Mouse (Mus musculus) mouse trophoblast stem cell (cell line): ENCODE data around the gene Gm49776.
"Not testable (repeated sequence)": the region's sequence is repeated elsewhere in the genome, so short reads cannot be mapped to it uniquely, and the experiment has no call there.

Source experiments
- in situ Hi-C, 2 experiments: fragments of 300-500 bp; cut with MseI, MboI; formaldehyde crosslinking; loops; 2 replicates in 1 of 2; 3 replicates in 1 of 2; pipeline ENCODE4 v1.15.1; 2025

The Gm49776 gene

DNA sequence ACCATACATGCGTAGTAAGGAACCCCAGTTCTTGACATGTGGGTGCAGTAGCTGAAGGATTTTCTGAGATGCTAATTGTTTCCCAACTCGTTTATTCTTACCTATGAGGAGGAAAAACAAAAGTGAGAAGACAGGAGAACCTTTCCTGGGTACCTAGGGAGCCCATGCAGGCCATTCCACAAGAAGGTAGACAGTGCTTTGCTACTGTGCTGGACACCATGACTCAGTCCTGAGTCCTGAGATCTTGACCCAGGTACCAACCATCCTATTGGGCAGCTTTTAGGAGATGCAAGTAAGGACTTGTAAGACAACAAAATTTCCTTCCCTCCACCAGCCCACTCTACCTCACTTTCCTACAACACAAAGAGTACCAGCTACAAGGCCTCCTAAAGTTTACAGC, at the start of gene Gm49776:
Gene Gm49776 (minus strand): TSS at position 101 of the 400 bp plus-strand sequence.
- in situ Hi-C loops, result no loop called here

DNA sequence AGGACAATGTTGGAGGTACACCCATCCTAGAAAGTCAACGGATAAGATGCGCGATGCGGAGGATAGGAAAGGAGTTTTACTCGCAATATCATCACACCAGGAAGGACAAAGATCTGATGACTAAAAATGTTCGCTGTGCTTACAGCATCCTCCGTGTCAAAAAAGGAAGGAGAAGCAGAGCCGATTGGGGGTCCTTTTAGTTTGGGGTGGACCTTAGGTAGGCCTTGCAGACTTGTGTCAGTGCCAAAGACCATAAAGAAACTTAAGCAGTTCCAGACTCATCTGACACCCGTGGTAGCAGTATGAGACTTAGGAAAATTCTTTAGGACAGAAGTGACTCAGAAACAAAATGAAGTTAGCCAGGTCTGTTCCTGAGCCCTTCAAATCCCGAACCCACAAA, 31.5 kb upstream of the Gm49776 start:
- in situ Hi-C loops, result not testable (repeated sequence)

DNA sequence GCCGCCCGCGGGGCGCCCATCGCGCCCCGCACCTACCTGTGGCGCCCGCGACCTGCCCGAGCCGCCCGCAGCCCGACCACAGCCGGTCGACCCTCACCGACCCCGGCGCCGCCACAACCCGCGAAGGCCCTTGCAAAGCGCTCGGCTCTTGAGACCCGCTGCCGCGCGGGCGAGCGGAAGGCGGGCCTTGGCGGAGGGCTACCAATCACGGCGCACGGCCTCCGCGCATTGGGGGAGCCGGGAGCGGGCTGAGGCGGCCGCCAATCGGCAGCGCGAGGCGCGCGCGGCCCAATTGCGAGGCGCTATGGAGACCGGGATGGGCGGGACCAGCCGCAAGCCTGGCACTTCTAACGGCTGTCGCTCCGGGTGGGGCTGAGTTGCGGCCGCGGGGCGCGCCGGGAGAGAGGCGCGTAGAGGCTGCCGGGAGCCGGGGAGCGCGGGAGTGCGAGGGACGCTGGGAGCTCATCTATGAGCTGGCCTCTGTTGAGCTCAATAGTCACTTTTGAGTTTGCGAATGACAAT, 31.0 kb upstream of the Gm49776 start, which contains the start of gene Dgcr8:
Gene Dgcr8 (minus strand): TSS at position 180 of the 522 bp plus-strand sequence.
- in situ Hi-C loops, result no loop called here

DNA sequence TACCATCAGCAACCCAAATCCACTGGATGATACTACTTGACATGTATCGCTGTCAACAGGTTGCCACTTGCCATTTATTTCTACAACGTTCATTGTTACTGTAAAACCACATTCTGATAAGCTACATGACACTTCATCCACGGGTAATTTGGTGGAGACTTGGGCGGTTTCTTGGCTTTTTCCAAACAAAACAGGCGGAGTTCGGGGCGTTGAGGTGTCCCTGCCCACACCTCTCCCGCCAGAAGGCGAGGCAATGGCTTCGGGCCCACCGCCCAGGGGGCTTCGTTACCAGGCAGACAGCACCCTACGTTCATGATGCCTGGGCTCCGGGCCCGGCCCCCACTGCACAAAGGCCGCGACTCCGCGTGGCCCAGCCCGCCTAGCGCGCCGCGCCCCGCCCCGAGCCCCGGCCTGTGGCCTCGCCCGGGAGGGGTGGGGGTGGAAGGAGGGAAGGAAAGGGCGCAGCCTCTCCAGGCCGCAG, 30.5 kb upstream of the Gm49776 start:
- in situ Hi-C loops, result no loop called here

DNA sequence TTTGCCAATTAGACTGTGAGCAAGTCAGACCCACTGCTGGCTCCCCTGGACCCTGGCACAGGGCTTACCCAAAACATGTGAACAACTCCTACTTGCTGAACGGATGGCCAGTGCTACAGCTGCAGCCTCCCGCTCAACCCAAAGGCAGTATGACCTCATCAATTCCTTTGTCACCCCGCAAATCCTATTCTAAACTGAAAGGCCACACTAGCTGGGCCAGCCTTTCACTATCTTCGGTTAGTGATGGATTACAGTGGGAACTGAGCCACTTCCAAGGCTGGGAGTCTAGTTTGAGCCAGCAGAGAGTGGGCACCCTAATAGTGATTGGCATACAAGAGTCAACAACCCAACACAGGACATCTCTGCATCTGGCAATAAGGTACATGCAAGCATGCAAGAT, 30.0 kb upstream of the Gm49776 start:
- in situ Hi-C loops, result no loop called here

DNA sequence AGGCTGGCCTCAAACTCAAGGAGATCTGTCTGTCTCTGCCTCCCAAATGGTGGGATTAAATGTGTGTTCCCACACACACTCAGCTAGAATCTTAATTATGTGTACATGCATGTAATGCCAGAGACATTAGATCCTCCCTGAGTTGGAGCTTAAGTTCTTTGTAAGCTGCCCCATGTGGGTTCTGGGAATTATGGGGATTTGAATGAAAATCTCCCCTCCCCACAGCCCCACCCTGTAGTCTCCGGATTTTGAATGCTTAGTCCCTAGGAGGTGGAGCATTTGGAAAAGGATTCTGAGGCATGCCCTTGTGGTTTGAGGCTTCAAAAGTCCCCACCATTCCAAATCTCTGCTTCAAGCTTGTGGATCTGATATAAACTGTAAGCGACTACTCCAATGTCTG, 17.0 kb upstream of the Gm49776 start:
- in situ Hi-C loops, result no loop called here

DNA sequence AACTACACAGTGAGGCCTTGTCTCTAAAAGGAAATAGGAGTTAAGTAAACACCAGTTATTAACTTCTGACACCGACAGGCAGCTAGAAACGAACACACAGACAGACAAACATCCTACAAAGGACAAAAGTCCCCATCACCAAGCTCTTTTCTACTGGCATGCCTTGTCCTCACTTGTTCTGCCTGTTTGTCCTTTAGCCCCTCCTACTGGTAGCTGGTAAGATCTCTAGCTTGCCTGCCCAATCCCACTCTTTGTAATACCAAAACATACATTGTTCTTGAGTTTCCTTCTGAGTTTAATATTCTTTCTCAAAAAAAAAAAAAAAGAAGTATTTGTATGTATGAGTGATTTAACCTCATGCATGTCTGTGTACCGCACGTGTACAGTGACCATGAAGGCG, 10.1 kb upstream of the Gm49776 start:
- in situ Hi-C loops, result no loop called here

DNA sequence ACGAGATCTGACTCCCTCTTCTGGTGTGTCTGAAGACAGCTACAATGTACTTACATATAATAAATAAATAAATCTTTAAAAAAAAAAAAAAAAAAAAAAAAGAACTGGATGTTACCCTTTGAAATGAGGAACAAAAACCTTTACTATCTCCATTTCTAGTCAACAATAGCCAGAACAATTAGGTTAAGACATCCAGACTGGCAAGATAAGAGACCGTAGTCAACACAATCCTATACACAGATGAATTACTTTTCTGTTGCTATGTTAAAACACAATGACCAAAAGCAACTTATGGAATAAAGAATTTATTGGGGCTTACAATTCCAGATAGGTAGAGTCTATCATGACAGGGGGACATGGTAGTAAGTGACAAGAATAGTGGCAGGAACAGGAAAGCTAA, 6.9 kb upstream of the Gm49776 start:
- in situ Hi-C loops, result no loop called here

DNA sequence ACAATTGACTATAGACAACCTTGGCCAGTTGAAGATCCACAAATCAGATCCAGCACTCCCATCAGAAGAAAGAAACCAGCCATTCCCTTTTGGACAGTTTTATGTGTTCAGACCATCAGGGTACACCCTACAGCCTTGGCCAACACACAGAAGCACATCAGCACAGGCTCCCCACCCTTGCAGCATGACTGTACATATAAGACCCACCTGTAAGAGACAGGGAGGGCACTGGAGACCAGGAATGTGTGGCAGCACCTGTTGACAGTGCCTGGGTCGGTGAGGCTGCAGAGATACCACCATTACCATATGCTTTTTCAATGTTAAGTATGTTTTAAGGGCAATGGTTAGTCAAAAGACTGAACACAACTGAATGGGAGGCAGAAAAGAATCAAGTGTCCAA, 4.3 kb downstream of the Gm49776 start:
- in situ Hi-C loops, result no loop called here

DNA sequence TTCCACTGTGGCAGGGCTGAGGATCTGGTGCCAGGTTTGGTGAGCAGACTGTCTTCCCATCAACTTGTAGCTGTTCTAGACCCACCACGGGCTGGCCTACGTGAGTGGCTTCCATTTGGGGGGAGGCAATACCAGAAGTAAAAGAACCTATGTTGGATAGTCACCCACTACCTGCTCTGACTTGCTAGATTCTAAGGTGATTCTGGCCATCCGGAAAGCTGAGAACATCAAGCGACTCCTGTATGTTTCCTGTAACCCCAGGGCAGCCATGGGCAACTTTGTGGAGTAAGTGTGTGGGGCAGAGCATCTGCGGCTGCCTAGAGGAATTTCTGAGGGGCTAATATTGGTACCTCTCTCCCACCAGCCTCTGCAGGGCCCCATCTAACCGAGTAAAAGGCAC, 5.4 kb downstream of the Gm49776 start:
- in situ Hi-C loops, result no loop called here

DNA sequence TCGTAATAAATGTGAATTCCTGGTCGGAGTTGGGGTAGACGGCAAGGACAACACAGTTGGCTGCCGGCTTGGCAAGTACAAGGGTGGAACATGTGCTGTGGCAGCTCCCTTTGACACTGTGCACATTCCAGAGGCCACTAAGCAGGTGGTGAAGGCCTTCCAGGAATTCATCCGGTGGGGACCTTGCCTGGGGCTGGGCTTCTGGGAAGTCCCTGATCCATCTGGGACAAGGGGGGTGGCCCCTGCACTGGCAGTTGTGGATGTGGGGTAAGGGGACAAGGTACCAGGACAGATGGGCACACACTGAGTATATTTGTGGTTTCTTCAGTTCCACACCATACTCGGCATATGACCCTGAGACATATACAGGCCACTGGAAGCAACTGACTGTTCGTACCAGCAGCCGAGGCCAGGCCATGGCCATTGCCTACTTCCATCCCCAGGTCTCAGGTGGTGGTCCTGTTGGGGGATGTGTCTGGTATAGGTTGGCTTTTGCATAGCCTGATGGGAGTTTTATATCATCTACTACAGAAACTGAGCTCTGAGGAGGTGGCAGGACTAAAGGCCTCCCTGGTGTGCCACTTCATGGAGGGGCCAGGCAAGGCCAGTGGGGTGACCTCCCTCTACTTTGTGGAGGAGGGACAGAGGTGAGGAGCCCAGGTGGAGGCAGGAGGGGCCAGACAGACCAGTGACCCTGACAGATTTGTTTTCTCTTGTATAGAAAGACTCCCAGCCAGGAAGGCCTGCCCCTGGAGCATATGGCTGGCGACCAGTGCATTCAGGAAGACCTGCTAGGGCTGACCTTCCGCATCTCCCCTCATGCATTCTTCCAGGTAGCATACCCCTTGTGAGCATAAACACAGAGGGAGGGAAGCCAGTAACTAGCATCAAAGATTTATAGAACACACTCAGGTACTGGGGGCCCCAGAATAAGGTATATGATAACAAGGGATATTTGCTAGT, 7.0 kb downstream of the Gm49776 start:
- in situ Hi-C loops, result no loop called here

DNA sequence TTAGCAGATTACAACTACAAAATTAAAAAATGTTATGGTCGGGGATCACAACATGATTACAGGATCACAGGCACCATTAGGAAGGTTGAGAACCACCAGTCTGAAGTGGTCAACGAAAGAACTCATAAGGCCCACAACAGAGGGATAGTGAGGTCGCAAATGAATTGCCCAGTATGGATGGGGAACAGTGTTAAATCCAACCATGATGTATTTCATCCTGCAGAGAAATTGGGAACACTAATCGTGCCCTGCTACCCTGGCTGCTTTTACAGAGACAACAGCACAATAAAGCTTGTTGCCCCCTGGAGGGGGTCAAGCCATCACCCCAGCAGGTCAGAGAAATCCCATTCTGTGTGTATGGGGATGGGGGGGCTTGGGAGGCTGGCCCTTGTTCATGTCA, 7.9 kb downstream of the Gm49776 start:
- in situ Hi-C loops, result no loop called here

DNA sequence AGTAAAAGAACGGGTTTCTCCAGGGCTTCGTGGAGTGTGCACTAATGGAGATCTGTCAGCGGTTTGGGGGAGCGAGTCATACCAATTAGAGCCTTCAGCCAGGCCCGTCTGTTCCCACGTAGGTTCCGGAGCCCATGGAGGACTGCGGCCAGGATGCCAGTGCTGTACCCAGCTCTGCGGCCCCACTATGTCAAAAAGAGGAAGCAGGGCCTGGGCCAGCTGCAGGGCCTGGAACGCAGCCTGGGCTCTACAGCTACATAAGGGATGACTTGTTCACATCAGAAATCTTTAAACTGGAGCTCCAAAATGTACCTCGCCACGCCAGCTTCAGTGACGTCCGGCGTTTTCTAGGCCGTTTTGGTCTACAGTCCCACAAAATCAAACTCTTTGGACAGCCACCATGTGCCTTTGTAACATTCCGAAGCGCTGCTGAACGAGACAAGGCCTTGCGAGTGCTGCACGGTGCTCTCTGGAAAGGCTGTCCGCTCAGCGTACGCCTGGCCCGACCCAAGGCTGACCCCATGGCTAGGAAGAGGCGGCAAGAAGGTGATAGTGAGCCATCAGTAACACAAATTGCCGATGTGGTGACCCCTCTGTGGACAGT, 8.7 kb downstream of the Gm49776 start:
- in situ Hi-C loops, result no loop called here

DNA sequence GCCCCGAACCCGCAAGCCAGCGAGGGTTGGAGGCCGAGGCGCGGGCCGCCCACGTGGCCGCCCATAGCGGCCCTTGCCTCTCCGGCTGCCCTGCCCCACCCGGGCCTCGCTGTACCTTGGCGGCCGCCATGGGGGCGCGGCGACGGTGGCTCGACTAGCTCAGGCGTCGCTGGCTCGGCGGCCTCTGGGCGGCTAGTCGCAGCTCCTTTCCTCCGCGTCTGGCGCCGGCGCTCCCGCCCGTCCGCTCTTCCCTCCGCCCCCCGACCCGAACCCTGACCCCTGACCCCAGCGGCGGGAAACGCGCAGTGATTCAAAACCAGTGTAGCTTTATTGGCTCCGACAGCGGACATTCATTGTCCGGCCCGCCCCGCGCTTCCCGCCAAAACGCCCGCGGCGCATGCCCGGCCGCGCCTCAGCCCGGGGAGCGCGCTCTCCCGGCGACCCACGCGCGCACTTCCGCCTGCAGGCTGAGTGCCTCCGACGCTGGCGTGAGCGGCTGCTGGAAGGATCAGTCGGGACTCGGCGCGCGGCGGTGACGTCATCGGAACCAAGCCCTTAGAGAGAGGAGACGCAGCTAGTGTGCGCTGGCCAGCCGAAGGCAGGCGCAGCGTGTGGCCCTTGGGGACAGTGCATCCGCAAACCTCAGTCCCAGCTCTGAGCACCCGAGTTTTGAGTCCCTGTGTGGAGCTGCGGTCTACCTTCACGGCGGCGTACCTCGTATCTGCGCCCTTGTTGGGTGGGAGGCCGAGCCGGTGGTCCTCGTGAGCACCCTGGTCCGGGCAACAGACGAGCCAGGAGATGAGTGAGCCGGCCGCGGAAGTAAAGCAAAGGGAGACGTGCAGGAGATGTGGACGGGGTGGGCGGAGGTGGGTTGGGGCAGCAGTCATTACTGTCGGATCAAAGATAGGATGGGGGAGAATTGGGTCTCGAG, 9.4 kb downstream of the Gm49776 start, which contains the start of the genes Trmt2a and Ranbp1:
Gene Trmt2a (plus strand): TSS at position 247 of the 931 bp plus-strand sequence.
Gene Ranbp1 (minus strand): TSS at position 300 of the 931 bp plus-strand sequence.
- in situ Hi-C loops, result no loop called here

DNA sequence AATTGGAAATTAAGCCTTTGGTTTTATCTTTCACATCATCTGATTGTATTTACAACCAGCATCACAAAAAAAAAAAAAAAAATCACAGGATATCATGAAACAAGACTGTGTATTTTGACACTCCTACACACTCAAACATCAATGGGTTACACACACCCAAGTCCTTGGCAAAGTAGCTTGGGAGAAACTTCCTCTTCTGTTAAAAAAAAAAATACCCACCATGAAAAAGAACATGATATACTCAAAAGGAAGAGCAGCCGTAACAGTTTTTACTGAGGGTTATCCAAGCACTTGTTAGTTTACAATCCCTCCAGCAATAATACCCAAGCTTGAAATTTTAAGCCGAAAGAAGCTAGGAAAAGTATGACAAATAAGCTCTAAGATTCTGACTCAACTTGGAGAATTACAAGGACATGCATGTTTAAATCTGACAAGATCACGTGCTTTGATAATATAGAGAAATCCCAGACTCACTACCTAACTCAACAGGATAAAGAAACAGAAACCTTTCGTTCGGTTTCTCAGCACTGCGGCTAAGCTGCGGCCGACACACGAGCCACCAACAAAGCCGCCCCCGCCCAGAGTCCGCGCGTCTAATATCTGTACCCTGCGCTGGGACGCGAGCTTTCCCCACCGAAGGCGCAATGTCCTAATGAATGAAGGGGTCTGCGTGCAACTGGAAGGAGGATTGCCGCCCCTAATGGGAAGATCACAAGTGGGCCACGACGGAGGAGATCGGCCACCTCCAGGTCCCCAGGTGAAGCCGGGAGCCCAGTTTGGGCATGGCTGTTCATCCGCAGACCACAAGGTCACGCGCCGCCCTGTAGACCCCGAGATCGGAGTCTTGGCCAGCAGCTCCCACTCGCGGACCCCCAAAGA, 10.4 kb downstream of the Gm49776 start:
- in situ Hi-C loops, result no loop called here

DNA sequence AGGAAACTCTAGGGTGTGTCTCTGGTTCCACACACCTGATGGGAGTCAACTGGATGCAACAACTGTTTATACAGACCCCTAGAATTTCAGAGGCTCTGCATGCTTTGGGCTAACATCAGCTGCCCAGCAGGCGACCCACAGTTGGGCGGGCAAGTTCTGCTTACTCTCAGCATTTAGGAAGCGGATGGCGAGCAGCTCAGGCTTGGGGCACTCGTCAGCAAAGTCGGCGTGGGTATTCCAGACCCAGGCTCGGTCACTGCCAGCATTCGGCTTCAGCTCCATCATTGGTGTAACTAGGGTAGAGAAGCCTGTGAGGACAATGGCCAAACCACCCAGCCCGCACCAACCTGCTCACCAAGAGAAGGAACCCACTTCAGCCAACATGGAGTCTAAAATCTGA, 16.5 kb downstream of the Gm49776 start:
- in situ Hi-C loops, result no loop called here

DNA sequence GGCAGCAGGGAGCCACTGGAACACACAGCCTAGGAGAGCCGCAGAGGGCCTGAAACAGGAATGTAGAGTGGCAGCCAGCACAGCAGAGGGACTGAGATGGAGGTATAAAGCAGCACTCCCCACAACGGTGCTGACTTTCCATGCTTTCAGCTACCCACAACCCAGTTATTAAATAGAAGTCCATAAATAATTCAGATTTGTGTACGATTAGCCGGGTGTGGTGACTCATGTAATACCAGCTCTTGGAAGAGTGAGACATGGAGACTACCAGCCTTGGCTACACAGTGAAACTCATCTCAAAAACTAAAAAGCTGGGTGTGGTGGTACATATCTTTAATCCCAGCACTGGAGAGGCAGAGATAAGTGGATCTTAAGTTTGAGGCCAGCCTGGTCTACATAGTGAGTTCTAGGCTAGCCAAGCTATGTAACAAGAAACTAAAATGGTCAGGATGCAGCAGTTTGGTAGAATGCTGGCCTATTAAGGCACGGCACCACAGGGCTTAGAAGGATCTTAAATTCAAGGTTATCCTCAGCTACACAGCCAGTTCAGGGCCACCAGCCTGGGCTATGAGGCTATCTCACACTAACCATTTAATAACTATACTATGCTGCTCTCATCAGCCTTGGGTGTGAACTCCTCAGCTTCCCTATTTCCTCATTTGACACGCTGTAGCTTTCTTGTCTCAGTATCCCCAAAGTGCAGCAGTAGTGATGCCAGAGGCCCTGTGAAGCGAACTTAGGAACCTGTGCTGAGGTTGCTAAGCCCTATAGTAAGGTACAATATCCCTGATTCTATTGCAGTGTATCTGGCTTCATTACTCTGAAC, 21.2 kb downstream of the Gm49776 start:
- in situ Hi-C loops, result no loop called here

DNA sequence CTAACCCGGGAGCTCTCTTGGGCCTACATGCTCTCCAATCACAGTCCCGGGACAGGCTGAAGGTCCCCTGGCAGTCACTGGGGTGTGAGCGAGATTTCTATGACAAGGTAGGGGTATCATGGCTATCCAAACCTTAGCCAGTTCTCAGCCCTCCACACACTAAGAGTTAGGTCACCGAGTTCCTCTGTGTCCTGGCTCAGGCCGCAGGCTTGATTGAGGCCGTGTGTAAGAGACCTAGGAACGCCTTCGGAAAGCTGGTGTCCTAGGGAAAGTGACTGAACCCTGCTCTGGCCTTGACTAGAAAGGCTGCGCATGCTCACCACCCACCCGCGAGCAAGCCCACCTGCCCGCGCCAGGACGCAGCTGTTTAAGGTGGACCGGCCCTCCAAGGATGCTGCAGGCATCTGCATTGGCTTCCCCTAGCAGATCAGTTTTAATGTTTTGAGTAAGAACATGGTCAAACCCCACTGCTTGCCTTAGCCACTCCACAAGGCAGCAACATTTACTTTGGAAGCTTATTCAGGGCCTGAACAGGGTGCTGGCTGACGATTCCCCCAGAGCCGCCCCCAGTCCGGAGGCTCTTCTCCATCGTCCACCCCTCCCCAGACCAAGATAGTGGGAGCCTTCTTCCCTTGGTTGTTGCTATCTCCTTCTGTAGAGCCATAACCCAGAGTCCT, 22.6 kb downstream of the Gm49776 start:
- in situ Hi-C loops, result no loop called here
